Mouse (Mus musculus) CD4-positive, CD25-positive, alpha-beta regulatory T cell, adult 4 months (primary cell): ENCODE data around the gene D17Wsu92e. TPM values are rescaled to one million over a fixed set of nuclear protein-coding genes. Genes with fewer than 3 reads are reported as not detected.
"Not testable (repeated sequence)": the region's sequence is repeated elsewhere in the genome, so short reads cannot be mapped to it uniquely, and the experiment has no call there.

Experiments used
- ATAC-seq: one replicate; pipeline ENCODE4 v1.8.0; 2017
- polyA plus RNA-seq, 2 experiments: library from polyadenylated mRNA; unstranded; fragments of 100-300 nt; shearing (Covaris generic); gene quantifications; one replicate each; pipeline ENCODE4 v1.2.1; 2017

Gene D17Wsu92e
- 10 to 100 TPM; 14.6 to 14.9 TPM for polyA plus RNA-seq

DNA sequence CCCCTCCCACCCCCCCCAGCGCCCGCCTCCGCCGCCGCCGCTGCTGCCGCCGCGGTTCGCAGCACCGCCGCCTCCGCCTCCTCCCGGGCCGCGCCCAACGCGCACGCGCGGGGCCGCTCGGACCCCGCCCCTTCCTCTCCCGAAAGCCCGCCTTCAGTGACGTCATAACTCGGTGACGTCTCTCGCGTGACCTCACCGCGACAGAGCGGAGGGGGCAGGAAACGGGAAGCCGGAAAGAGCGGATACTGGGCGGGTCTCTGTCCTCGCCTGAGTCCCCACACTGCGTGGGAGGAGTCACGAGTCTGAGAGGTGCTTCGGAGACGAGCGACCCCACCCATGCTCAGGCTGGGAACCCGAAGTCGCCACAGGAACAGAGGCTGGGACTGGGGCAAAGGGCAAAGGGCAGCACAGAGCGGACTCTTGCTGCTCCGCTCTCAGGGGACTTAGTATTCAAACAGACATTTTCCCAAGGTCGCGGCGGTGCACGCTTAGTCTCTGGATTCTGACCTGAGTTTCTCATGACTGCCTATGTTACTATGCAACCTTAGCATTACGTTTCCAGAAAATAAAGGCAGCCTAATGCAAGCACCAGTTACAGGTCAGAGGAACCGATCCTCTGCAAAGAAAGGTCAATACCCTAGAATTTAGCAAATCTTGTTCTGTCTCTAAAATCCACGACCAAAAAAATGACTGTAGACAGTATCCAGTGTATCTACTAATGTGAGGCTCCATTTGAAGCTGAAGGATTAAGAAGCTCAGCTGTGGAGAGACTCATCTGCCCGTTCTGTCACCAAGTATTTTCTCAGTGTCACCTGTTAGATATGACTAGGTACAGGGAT is at the start of gene D17Wsu92e:
D17Wsu92e (minus strand) TSS at position 81 of the 839 bp plus-strand sequence.
- peak; percentile 94 for ATAC-seq

DNA sequence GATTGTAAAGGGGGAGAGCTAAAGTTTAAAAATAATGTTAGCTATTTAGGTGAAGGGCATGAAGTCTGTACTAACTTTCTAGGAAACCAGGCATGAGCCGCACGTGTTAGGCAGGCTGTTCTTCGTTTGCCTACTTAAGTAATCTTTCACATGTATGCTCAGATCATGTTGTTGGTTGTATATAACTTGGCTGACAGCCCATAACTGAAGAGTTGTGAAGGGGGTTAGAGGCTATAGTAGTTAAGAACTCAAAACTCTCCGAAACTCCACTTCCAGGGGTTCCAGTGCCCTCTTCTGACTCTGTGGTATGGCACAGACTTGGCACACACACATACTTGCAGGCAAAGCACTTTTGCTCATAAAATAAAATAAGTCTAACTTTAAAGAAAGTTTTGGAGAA is 46.3 kb upstream of the D17Wsu92e start:
- ATAC-seq: no peak

DNA sequence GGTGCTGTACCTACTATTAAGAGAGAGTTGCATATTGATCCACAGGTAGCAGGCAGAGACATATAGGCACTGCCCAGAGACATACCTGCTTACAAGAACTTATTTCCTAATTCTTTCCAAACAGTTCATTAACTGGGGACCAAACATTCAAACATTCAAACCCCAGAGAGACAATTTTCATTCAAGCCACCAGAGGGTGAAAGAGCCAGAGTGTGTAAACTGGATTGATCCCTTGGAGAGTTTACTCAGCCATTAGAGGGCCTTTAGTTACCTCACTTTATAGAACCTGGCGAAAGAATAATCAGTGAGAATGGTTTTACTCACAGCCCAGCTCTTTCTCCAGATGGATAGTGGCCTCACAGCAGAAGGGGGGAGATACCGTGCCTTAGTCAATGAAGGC is 45.0 kb upstream of the D17Wsu92e start:
- ATAC-seq: no peak

- no peak for ATAC-seq
These were observed 38.7 kb upstream of the D17Wsu92e start for GRCm38 (mm10) chr17:27859131-27859530.

- ATAC-seq: no peak
These were observed 37.4 kb upstream of the D17Wsu92e start for GRCm38 (mm10) chr17:27857649-27858475.

GRCm38 (mm10) chr17:27856798-27857648 is 36.6 kb upstream of the D17Wsu92e start:
- peak; percentile 46 for ATAC-seq

DNA sequence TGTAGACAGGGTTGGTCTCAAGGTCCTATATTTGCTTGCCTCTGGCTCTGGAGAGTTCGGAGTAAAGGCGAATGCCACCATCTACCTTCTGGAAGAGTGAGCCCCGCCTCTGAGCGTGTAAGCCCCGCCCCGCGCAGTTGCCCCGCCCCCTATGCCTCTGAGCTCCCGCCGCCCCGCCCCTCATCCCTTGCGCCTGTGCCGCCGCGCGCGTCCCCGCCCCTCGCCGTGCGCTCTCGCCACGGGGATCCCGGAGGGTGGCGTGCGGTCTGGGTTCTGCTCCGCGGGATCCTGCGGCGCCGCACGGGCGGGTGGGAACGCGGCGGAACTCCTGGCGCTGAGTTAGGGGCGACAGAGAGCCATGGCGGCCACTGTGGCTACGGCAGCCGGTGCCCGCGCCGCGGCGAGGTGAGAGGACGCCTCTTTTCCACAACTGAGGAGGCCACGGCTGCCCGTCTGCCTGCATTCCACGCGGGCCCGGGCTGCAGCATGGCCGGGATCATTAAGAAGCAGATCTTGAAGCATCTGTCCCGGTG is 35.9 kb upstream of the D17Wsu92e start, which contains the start of gene Uhrf1bp1:
Uhrf1bp1 (plus strand) TSS at position 177 of the 533 bp plus-strand sequence.
- peak; percentile 86 for ATAC-seq

DNA sequence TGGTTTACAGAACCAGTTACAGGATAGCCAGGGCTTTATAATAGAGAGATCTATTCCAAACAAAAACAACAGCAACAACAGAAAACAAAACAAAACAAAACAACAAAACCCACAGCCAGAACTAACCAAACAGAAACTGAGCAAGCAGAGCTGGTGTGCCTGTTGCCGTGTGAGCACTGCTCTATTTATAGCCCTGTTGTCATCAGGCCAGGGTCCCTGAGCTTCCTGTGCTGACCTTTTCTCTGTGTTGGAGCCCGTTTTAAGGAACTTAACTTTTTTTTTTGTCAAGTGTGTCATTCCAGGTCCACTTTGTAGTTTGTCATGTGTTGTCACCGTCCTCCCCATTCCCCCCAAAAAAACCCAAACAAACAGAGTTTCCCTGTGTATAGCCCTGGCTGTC is 30.6 kb upstream of the D17Wsu92e start:
- no peak for ATAC-seq

- no peak for ATAC-seq
These were observed 27.9 kb upstream of the D17Wsu92e start for GRCm38 (mm10) chr17:27848351-27848750.

DNA sequence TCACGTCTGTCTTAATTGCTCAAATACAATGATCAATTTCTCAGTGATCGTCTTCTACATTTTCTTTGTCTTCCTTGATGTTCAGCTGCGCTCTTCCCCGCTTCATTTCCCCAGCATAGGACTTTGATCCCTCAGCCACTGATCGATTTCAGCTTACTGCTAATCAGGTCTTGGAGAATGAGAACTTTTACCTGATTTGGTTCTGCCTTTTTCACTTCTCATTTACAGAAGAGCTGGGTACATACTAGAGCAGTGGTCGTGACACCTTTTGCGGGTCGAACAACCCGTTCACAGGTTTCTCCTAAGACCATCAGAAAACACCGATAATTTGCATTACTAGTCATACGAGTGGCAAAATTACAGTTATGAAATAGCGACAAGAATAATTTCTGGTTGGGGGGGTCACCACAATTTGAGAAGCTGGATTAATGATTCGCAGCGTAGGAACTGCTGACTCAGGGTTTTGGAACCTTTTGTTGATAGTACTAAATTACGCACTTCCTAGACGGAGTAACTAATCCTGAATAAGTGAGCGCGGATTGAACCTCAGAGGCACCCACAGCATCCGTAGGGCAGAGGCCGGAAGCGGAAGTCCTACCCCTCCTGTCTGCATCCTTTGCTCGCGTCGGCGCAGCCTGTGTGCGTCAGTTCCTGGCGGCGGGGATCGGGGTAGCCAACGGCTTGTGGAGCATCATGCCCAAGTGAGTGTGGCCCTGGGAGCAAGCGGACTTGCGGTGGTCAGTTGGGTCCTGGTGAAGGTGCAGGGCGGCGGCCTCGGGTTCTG is 19.2 kb upstream of the D17Wsu92e start:
- ATAC-seq: peak; percentile 98

- not testable (repeated sequence) for ATAC-seq
These were observed 17.4 kb upstream of the D17Wsu92e start, which contains the start of gene Snrpc for GRCm38 (mm10) chr17:27837850-27838249. Gene Snrpc, plus strand, starts transcription at chr17:27838150.

DNA sequence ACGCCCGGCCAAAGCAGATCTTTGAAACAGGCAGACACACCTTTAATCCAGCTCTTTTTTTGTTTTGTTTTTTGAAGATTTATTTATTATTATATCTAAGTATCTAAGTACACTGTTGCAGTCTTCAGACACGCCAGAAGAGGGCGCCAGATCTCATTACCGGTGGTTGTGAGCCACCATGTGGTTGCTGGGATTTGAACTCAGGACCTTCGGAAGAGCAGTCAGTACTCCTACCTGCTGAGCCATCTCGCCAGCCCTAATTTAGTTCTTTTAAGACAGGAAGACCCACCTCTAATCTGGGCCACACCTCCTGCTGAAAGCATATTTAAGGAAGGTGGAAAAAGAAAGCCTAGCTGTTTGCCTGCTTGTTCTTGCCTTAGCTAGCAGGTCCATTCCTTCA is 10.0 kb upstream of the D17Wsu92e start:
- ATAC-seq: no peak

DNA sequence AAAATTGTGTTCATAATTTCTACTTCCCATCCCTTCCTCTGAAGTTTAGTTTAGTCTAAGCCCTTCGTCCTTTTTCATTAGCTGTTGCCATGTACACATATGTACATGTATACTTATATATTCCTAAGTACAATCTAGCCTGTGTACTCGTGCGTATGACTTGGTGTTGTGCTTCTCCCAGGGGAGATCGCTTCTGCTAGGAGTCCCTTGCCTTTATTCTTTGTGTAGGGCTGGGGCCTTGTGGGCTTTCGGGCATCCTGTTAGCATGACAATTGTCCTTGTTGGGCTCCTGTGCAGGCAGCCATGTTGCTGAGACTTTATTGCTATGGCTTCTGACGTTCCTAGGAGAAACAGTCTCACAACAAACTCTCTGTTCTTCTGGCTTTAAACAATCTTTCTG is 7.1 kb upstream of the D17Wsu92e start:
- no peak for ATAC-seq

GRCm38 (mm10) chr17:27826908-27827383 is 6.5 kb upstream of the D17Wsu92e start:
- ATAC-seq: peak; percentile 23

DNA sequence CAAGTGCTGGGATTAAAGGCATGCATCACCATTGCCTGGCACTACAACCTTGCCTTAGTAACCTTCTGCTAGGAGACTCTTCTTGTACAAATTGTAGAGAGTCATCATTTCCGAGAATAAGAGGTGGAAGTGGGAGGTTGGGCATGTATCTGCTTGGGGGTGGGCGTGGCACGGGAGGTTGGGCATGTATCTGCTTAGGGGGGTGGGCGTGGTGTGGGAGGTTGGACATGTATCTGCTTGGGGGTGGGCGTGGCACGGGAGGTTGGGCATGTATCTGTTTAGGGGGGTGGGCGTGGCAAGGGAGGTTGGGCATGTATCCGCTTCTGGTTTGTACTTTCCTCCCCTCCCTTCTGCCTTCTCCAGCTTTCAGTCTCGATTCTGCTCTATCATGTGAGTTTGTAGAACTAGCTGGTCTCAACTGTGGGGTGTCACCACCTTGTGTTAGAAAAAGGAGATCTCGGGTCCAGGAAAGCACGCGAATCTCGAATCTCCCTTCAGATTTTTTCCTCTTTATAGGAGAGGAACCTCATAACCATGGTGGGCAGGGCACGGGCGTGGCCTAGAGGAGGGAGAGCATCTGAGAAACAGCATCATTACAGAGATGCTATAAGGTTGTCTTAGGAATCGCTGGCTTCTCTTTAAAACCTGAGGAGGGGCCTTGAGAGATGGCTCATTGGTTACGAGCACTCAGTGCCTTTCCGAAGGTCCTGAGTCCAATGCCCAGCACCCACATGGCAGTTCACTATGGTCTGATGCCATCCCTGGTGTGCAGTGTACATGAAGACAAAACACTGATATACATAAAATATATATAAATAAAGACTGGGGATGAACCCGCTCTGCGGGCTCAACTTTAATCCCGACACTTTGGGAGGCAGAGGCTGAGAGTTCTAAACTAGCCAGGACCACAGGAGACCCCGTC is 5.8 kb upstream of the D17Wsu92e start:
- peak; percentile 86 for ATAC-seq

DNA sequence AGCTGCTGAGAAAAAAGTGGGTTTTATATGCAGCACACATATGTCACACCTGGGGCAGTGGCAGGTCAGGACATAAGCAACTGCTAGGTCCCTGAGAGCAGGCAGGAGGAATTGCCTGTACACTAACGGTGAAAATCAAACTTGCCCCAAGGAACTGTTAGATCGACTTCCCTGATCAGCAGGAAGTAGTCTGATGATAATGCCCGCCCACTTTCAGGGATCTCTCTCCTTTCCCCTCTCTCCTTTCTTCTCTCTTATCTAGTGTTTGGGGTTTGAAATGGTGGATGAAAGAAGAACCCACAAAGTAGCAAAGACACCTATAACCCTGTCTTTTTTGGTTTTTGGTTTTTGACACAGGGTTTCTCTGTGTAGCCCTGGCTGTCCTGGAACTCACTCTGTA is 5.1 kb upstream of the D17Wsu92e start:
- ATAC-seq: peak; percentile 6

GRCm38 (mm10) chr17:27824941-27825340 is 4.5 kb upstream of the D17Wsu92e start:
- no peak for ATAC-seq

- ATAC-seq: no peak
These were observed 2.9 kb upstream of the D17Wsu92e start for GRCm38 (mm10) chr17:27823142-27823905.
